Mouse (Mus musculus): ENCODE data around the gene En1. TPM values are rescaled to one million over a fixed set of nuclear protein-coding genes. Genes with fewer than 3 reads are reported as not detected.

Gene En1
- total RNA-seq (2017): not detected in 2 replicates

DNA sequence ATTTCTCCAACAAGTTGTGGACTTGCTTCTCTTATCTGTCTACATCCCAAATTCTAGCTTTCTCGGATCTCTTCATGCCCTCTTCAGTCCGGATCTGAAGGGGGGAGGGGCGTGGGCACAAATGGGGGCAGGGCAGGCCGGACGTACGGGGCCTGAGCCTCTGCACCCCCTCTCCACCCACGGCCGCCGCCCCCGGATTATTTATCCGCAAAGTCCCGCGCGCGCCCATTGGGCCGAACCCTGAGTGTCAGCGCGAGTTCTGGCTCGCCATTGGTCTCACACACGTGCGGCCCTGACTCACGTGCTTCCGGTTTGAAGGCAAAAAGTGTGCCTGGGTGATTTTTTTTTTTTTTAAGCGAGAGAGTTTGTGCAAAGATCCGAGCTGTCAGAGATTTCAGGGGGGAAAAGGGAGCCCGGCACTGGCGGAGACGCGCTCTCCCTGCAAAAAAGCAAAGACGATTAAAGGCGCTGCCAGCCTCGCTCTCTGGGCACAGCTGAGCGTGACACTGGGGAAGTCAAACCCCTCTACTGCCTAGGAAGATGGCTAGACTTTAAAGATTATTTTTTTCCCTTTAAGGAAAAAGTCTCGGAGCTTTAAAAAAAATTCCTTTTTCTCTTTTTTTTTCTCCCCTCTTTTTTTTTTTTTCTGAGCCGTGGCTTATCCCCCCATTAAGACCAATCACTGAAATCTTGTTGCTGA lies at the start of gene En1:
En1 (plus strand) TSS at position 388 of the 700 bp plus-strand sequence.
- no peak for ATAC-seq (replicated peaks; ENCODE audit: low read depth, poor library complexity, severe bottlenecking)

DNA sequence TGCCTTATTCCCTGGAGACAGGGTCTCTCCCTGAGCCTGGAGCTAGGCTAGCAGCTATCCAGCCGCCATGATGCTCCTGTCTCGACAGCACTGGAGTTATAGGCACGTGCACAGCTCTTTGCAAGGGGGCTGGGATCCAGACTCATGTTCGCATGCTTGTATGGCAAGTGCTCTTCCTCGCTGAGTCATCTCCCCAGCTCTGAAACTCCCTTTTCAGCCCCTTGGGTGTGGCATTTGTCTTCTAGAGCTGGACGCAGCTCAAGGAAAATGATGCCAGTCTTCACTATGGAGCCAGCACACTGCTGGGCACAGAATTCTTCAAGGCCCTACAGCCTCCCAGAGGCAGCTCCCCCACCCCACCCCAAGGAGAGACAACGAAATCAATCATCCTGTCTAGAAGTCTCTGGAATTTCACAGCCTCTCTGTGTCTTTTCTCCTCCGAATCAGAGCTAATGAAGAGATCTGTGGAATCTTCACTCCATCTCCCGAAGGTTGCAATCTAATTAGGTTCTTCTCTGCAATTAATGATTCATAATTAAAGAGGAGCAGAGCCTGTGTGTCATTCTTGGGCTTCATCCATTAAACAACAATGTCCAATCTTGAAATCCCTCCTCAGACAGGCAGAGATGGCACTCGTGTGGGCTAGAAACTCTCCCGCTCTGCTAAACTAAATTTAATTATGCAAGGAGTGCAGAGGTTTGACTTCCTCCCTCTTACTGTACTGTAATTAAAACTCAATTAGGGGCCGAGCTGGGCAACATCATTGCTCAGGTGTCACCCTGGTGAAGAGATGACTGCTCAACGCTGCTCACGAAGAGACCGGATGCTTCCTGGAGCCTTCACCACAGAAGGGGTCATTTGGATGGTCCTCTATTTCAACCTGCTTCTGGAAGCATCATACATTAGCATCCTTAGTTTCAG lies 45.0 kb upstream of the En1 start:
- ATAC-seq (replicated peaks; ENCODE audit: low read depth, poor library complexity, severe bottlenecking): no peak

DNA sequence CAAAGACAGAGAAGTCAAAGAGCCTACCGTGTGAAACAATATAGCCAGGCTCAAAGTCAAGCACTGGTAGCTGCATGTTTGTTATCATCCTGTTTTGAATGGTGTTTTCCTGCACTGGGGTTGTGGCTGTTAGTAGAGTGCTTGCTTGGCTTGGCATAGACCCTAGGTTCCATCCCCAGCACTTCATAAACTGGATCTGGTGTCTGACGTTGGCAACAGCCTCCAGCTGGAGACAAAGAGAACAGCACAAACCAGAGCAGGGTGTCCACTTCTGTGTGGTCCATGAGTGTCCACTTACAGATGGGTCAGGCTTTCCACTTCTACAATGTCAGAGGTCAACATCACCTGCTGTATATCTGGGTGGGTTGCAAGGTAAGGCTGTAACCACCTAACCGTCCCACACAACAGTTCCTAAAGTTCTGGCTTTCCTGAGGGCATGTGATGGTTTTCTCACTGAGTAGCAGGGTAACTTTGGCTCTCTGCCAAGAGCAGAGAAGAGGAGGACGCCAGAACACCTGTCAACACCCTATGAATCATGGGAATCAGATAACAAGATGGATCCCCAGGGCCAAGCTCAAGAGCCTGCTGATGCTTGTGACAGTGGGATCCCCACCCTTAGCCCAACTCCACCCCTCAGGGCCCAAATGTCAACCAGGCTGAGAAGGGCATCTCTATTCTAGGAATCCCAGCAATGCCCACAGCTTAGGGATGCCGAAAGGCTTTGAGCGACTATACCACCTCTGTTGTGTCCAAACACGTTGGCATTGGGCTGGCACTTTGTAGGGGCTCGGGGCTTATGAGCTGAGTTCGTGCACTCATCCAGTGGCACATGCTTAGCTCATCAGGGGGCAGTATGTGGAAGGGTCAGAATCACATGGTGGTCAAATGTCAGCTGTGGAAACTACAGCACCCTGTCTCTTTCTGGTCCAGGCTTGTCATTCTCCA lies 43.6 kb upstream of the En1 start:
- no peak for ATAC-seq (replicated peaks; ENCODE audit: low read depth, poor library complexity, severe bottlenecking)

DNA sequence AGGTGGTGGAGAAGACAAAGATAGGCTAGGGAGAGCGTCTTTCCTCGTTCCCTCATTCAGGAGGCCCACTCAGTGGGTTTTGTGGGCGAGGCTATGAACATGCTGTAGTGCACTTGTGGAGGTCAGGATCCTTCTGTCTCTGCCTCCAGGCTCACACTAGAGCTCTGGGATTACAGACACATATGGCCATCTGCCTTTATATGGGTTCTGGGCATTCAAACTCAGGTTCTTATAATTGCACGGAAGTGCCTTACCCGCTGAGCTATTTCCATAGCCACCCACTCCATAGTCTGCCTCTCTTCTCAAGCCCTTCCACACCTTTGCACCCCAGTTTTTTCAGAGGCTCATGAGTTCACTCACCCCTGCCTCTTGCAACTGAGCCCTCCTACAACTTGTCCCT lies 42.3 kb upstream of the En1 start:
- ATAC-seq (replicated peaks; ENCODE audit: low read depth, poor library complexity, severe bottlenecking): no peak

DNA sequence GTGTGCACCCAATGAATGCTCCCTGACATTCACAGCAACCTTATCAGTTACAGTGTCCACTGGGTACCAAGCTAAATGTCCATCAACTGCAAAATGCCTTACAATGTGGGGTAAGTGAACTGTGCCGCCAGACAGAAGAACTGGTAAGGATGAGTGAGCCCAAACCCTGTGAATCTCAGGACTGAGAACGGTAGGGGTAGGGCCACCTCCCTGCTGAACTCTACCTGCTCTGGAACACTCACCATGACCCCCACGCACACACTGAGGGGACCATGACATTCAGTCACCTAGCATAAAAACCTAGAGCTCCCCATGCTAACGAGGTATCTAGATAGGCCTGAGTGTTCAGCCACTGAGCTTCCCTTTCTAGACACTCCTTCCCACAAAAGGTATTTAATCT lies 20.9 kb upstream of the En1 start:
- ATAC-seq (replicated peaks; ENCODE audit: low read depth, poor library complexity, severe bottlenecking): no peak

DNA sequence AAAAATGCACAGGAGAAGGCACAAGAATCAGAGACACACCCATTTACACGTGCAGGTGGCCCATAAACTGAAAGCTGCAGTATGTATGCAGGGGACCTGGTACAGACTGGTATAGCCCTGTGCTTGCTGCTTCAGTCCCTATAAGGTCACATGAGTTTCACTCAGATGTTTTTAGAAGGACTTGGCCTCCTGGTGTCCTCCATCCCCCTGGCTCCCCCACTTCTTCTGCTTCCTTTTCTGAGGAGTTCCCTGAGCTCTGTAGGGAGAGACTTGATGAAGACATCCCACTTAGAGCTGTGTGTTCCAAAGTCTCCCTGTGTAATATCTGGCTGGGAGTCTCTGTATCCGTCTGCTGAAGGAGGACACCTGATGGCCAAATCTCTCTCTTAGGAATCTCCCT lies 16.7 kb upstream of the En1 start:
- ATAC-seq (replicated peaks; ENCODE audit: low read depth, poor library complexity, severe bottlenecking): no peak

DNA sequence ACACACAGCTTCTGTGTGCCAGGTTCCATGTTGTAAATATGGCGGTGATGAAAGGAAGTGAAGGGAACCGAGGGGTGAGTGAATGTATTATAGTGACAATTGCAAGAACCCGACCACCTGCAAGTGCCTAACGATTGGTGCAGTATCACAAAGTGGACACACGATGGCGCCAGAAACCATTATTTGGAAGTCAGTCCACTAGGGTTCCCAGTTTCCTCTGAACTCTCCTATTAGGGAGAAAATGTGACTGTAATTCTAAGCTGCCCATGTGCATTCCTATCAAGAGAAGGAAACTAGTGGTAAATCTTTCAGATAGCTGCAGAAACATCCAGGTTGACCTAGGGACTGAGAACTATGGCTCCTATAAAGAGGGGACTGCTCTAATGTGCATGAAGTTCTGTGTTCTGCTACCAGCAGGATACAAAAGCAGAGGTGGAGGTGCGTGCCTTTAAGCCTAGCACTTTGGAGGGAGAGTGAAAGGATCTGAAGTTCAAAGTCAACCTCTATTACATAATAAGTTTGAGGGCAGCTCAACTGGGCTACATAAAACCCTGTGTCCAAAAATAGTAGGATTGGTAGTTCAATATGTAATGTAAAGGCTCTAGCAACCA lies 15.6 kb upstream of the En1 start:
- peak; percentile 76 for ATAC-seq (replicated peaks; ENCODE audit: low read depth, poor library complexity, severe bottlenecking)

DNA sequence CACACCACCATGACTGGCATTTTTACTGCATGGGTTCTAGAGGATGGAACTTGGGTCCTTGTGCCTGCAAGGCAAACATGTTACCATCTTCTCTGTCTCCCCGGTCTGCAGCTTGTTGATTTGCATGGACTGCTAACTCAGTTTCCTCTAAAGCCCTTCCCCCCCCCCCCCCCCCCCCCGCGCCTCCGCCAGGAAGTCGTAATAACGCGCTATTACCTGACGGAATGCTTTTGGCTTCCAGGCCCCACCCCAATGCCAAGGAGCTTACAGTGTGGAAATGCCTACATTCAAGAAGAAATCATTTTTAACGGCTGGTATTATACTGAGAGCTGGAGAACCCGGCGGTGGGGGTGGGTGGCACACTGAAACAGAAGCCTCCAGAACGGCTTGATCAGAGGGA lies 14.8 kb upstream of the En1 start:
- no peak for ATAC-seq (replicated peaks; ENCODE audit: low read depth, poor library complexity, severe bottlenecking)

DNA sequence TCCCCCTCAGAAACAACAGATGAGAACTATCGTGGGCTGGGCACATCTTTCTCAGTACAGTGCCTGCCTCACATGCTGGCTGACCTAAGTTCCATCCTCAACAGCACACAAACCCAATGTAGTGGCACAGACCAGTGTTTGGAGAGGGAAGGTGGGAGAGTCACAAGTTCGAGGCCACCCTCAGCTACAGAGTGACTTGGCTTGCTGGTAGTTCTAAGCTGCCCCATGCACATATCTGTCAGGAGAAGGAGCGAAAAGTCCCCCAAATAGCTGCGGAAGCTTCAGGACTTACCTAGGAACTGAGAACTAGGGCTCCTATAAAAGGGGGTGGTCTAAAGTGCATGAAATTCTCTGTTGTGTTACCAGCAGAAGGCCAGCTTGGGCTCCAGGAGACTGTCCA lies 14.3 kb upstream of the En1 start:
- no peak for ATAC-seq (replicated peaks; ENCODE audit: low read depth, poor library complexity, severe bottlenecking)

DNA sequence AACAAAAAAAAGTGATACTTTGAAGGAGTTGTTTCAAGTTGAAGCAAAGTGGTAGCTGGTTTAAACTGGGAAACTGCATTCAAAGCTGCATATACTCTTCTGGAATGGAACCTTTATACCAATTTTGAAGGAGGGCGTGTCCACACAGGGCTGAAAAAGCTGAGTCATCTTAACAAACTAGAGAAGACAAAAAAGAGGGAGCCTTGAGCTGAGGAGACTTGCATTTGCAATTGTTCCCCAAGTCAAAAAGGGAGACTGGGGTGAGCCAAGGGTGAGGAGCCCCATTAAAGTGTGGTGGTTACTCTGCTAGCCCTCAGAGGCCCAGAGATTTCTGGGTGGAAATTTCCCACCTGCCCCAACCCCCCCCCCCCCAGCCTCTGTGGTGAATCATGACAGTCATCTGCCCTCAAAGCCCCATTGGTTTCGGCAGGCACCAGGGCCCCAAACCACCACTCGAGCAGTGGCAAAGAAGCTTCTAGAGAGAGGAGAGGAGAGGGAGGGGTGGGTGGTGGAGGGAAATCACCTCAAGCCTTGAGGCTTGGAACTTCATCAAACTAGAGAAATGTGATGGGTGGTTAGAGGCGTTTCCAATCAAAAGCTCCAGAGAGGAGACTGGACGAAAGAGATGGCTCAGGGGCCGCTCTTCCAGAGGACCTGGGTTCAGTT lies 13.7 kb upstream of the En1 start:
- no peak for ATAC-seq (replicated peaks; ENCODE audit: low read depth, poor library complexity, severe bottlenecking)

DNA sequence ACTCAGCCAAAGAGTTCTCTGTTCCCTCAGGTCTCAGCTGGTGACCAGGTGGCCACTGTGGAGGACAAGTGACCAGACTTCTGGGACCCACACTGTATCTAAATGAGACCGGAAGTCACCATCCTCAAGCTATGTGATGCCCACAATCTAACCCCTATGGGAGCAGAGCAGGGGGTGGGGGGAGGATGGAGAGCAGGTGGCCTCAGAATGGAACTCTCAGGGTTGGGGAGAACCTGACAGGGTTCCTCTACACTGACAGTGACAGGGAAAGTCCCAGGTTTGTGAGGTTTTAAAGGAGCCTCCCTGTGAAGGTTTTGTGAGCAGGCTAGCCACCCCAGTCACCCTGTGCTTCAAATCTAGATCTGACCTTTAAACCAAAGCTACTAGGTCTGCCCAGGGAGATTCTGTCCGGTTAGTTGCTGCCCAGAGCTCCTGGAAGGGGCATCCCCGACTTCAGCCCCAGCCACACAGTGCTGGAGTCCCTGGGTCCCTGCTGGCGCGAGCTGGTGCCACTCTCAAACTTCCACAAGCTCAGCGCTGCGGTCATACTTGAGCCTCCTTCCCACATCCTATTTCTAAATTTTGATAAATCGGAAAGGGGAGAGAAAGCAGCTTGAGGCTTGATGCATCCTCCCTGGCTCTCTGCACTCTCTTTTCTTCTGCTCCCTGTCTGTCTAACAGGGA lies 8.8 kb upstream of the En1 start:
- ATAC-seq (replicated peaks; ENCODE audit: low read depth, poor library complexity, severe bottlenecking): no peak

DNA sequence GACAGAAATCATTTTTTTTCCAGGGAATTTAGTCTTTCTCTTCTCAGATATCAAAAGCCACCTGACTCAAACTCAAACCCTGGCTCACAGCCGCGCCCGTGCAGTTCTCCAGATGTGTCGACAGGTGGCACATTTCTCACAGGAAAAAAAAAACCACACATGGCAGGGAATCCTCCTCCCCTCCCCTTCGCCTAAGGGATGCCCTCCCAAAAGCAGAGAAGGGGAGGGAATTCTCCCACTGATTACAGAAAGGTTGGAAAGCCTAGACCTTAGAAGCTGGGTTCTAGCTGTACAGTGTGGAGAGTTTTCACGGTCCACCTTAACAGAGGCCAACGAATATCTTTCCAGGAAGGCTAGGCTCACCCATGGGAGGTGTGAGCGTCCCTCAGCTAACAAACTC lies 7.6 kb upstream of the En1 start:
- no peak for ATAC-seq (replicated peaks; ENCODE audit: low read depth, poor library complexity, severe bottlenecking)

DNA sequence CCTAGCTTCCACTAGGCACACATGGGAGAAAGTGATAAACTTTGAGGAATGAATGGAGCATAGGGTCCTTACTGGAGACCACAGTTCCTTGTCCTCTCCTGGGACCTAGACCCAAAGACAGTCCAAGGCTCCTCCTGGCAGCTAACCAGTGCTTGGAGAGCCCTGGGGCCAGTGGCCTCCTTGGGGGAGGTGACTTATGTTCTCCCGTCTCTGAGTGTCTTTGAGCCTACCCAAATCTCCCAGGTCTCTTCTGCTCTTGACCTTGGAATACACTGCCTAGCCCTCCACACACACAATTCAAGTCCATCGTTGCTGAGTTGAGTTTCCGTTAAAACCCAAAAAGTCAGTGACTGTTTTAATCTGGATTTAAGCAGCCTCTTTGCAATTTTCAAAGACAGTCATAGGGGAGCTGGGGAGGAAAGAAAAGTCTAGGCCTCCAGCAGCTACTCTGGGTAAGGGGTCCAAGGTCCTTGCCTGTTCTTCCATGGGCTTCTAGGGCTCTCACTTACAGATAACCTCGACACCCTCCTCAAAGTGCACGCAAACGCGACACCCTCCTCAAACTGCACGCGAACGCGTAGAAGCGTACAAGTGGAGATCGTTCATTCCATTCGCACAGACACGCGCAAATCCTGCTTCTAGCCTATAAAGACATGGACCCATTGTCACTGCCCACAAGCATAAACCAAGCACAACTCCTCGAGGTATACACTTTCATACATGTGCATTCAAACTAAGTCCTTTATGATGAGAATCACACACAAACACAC lies 6.6 kb upstream of the En1 start:
- no peak for ATAC-seq (replicated peaks; ENCODE audit: low read depth, poor library complexity, severe bottlenecking)

DNA sequence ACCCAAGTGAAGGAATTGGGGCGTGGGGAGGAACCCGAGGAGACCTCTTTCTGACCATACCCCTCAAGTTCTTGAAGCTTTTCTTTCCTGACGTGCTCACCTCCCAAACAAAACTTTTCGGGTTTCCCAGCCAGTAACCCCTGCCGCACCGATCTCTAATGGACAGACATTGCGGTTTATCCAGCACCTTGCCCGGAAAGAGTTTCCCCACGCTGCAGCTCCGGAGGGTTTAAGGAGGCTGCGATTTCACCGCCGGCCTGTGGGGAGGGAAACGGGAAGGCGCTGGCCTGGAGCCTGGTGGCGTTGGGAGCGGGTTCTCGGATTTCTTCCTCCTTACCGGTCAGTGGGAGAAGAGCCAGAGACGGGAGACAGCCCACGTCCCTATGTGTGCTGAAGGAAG lies 5.9 kb upstream of the En1 start:
- ATAC-seq (replicated peaks; ENCODE audit: low read depth, poor library complexity, severe bottlenecking): 0 out of 2 replicates have a peak, but pooled peaks have one; percentile 12

DNA sequence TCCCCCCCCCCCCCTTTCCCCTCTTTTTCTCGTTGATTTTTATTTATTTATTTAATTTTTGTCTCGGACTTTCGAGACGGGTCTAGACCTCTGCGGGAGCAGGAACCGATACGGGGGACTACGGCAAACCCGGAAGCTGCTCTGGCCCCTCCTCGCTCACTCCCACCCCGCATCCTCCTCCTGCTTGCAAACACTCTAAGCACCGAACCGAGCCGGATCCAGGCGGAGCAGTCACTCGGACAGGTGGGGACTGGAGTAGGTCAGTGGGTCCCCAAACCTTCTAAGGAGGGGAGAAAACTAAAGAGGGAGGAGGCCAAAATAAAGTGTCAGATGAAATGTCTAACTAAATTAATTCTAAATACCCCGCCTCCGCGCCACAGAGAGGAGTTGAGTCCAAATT lies 5.4 kb upstream of the En1 start:
- no peak for ATAC-seq (replicated peaks; ENCODE audit: low read depth, poor library complexity, severe bottlenecking)

DNA sequence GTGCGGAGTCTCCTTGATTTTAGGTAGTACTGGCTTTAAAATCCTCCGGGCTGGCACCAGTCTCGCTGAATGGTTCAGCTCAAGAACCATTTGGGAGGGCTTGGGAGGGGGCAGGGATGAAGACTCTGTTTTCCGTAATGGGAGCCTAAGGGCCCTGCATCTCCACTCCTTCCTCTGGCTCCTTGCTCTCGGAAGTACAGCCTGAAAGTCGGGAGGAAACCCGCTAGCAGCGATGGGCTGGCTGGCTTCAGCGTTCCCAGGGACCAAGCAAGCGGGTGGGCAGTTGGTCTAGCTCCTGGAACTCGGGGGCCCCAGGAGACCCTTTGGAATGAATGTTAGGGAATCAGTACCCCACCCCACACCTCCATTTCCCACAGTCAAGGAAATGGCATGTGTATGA lies 4.9 kb upstream of the En1 start:
- no peak for ATAC-seq (replicated peaks; ENCODE audit: low read depth, poor library complexity, severe bottlenecking)

DNA sequence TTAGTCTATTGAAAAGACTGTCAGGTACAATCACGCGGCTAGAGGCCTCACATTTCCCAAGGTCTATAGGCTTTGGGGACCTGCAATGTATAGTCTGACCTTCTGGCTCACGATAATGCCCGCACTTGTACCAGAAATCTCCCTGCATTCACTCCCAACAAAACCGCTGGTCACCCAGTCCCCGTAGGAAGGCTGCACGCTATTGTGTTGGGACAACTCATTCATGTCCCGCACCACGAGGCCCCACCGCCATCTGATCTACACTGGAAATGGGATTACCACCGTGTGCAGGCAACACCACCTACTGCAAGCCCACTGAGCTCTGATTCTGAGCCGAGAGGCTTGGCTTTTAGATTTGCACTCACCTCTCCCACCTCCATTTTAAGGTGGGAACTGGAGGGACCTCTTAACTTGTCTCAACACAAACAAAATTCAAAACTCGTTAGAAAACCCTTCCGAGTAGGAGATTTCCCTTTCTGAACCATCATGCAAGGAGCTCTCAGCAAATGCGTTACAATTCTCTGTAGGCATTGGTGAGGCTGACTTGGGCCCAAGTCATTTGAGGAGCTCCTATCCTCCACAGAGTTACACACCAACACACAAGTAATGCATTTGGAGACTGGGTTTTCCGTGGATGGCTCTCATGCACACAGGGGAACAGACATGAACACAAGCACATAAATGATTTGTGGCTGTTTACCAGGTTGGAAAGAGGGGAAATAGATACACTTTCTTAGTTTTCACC lies 3.9 kb upstream of the En1 start:
- ATAC-seq (replicated peaks; ENCODE audit: low read depth, poor library complexity, severe bottlenecking): no peak
